Mouse (Mus musculus) mouse trophoblast stem cell (cell line): ENCODE data around the gene Ngfr.

Experiments used
- in situ Hi-C, 2 experiments: fragments of 300-500 bp; cut with MseI, MboI; formaldehyde crosslinking; loops; 2 replicates in 1 of 2; 3 replicates in 1 of 2; pipeline ENCODE4 v1.15.1; 2025

Gene Ngfr

DNA sequence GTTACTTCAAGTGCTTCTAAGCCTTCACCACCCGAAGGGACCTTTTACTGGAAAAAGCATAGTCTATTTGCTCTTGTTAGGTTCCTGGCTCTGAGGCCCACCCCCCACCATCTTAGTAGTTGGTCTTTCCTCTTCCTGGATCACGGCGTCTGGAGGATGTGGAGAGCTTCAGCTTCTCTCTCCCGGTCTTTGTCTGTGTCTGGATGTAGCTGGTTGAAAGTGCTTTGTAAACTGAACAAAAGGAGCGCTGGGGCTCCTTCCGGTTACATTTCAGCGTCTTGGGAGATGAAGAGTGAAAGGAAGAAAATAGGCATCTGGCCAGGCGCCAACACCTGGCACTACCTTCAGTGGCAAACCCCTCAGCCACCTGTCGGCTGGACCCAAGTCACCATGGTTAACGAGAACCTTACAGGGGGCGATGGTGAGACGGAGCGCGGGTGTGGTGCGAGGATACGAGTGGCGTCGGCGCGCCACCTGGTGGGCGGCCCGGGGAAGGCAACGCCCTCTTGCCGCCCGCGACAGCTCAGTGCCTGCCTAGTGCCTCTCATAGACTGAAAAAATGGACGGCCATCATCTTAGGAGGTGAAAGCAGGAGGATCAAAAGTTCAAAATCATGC lies 67.0 kb downstream of the Ngfr start:
- in situ Hi-C loops, result loop anchor here (5.0 to 10.0 kb wide), 2 partner anchors 126 to 138 kb away; partner anchors contain the start of gene Slc35b1 (in 1 of the 2)

DNA sequence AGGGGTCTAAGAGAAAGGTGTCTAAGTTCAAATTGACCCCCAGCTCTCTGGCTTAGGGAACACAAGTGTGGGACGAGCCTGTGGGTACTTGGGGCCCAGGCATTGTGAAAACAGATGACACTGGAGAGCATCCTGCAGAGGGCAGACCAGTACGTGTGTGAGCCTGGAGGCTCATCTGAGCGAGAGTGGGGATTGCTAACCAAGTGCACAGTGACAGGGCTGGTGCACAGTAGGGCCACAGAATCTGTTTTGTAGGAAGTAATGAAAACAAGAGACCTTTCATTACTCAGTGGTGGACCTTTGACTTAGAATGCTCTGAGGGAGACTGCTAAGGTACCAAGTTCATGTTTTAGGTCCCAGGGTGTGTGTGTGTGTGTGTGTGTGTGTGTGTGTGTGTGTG lies 67.5 kb downstream of the Ngfr start:
- in situ Hi-C loops, result loop anchor here (5.0 to 10.0 kb wide), 2 partner anchors 125 to 138 kb away; partner anchors contain the start of gene Slc35b1 (in 1 of the 2)

DNA sequence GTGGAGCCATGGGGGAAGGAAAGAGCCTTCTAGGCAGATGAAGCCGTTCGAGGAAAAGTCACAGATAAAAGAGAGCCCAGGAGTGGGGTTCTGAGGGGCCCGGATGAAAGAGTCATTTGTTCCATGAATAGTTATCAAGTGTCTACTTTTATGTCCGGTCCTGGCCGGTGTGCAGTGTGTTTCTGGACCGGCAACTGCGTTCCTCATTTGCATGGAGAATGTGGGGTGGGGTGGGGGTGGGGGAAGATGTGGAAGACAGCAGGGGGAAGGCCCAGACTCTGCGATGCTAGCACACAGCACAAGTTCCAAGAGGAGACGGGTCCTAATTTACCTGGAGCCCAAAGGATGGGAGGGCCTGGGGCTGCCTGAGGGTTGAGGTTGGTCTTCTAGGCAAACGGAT lies 68.2 kb downstream of the Ngfr start:
- in situ Hi-C loops, result no loop called here
